Mouse (Mus musculus) gastrocnemius, postnatal 10 days (tissue): ENCODE results near the gene Gng7. TPM values are rescaled to one million over a fixed set of nuclear protein-coding genes. Genes with fewer than 3 reads are reported as not detected.

Source experiments
- DNase-seq: peaks from one replicate; pipeline ENCODE4 v3.0.0; 2021; ENCODE audit warnings: mixed read lengths
- total RNA-seq, 2 experiments: library from RNA; stranded (reverse); gene quantifications; 2 replicates each; pipeline ENCODE4 v1.2.3; 2021

Gng7 gene
- total RNA-seq, 2 experiments from 2014 or later = 1.7 to 2.0 TPM

DNA sequence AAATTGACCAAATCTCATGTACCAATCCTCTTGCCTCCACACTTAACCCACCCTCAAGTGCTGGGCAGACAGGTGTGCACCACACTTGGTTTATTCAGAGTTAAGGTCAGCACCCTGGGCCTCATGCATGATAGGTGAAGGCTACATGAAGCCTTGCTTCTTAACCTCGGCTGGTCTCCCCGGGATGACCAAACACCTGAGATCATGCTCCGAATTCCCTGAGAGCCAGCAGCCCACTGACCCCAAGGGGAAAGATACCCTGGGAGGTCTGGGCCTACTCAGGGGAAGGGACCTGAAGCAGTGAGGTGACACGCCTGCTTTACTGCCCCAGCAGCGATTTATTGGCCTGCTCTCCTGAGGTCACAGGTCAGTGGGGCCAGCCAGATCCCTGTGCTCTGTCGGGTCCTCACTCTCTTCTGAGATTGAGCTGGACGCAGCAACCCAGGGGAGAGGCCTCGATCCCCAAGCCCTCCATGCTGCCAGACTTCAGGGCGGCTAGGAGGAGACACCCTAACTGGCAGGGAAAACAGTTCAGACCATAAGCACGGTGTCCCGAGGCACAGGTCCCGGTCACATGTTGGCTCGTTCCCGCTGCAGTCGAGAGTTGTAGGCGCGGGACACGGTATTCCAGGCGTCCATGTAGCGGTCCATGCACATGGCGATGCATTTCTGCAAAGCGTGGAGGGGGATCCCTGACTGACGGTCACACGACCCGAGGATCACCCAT is 115.0 kb downstream of the Gng7 start:
- no peak for DNase-seq

DNA sequence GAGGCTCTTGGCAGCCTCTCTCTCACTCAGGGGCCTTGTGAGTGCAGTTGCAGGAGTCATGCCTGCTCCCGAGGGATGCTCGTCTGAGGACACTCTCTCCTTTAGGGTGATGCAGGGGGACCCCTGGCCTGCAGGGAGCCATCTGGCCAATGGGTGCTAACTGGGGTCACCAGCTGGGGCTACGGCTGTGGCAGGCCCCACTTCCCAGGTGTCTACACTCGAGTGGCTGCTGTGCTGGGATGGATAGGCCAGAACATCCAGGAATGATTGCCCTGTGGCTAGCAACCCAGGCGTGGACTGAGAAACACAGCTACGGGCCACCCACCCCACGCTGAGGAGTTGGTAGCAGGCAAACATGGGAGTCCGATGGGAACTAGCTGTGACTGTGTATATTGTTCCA is 115.7 kb downstream of the Gng7 start:
- no peak for DNase-seq

Other genes with a start within 250 kb of the Gng7 start
- gene Sf3a2, start 216.7 kb downstream of the Gng7 start, total RNA-seq = 10 to 100 TPM; 31.6 to 41.3 TPM
- 10 to 100 TPM; 26.8 to 30.9 TPM for gene Plekhj1, start 216.3 kb downstream of the Gng7 start, total RNA-seq
- under 1 TPM; 0.20 to 0.52 TPM for gene Amh, start 209.7 kb downstream of the Gng7 start, total RNA-seq
- gene Jsrp1, start 201.4 kb downstream of the Gng7 start, total RNA-seq = 100 to 1,000 TPM; 289 to 339 TPM
- gene Oaz1, start 188.3 kb downstream of the Gng7 start, total RNA-seq = 100 to 1,000 TPM; 846 to 935 TPM
- 10 to 100 TPM; 31.9 to 32.9 TPM for gene Lingo3, start 170.9 kb downstream of the Gng7 start, total RNA-seq
- 10 to 100 TPM; 36.8 to 42.4 TPM for gene Lsm7, start 159.7 kb downstream of the Gng7 start, total RNA-seq
- 10 to 100 TPM; 30.5 to 33.0 TPM for gene Sppl2b, start 159.7 kb downstream of the Gng7 start, total RNA-seq
- under 1 TPM in 1 of 2 experiments, not detected in 1; 0.07 TPM for gene Tmprss9, start 143.1 kb downstream of the Gng7 start, total RNA-seq
- gene Timm13, start 114.0 kb downstream of the Gng7 start, total RNA-seq = 100 to 1,000 TPM; 113 to 127 TPM
- gene Lmnb2, start 96.7 kb downstream of the Gng7 start, total RNA-seq = 10 to 100 TPM; 24.0 to 28.1 TPM
- gene Gadd45b, start 84.9 kb downstream of the Gng7 start, total RNA-seq = 10 to 100 TPM in 1 of 2 experiments, 1 to 10 TPM in 1; 9.0 to 15.9 TPM
- under 1 TPM; 0.27 to 0.87 TPM for gene Diras1, start 10.7 kb upstream of the Gng7 start, total RNA-seq
- 10 to 100 TPM; 11.5 to 13.3 TPM for gene Slc39a3, start 22.5 kb upstream of the Gng7 start, total RNA-seq
- 10 to 100 TPM; 82.2 to 84.4 TPM for gene Sgta, start 45.2 kb upstream of the Gng7 start, total RNA-seq
- 10 to 100 TPM; 26.4 to 27.1 TPM for gene Thop1, start 55.1 kb upstream of the Gng7 start, total RNA-seq
- 1 to 10 TPM in 1 of 2 experiments, under 1 TPM in 1; 0.87 to 2.1 TPM for gene Creb3l3, start 83.9 kb upstream of the Gng7 start, total RNA-seq
- gene Map2k2, start 91.0 kb upstream of the Gng7 start, total RNA-seq = 100 to 1,000 TPM; 170 to 177 TPM
- gene Zbtb7a, start 120.3 kb upstream of the Gng7 start, total RNA-seq = 10 to 100 TPM; 29.2 to 35.9 TPM
- 10 to 100 TPM; 10.7 to 13.8 TPM for gene Pias4, start 153.0 kb upstream of the Gng7 start, total RNA-seq
- 1,000 to 10,000 TPM in 1 of 2 experiments, 100 to 1,000 TPM in 1; 974 to 1,018 TPM for gene Eef2, start 161.7 kb upstream of the Gng7 start, total RNA-seq
- gene Dapk3, start 168.1 kb upstream of the Gng7 start, total RNA-seq = 10 to 100 TPM; 29.8 to 30.4 TPM
- gene 4930442H23Rik, start 168.9 kb upstream of the Gng7 start, total RNA-seq = not detected
- gene Nmrk2, start 187.1 kb upstream of the Gng7 start, total RNA-seq = 1 to 10 TPM; 1.7 to 1.8 TPM
- under 1 TPM; 0.40 to 0.43 TPM for gene Atcay, start 215.9 kb upstream of the Gng7 start, total RNA-seq
- gene Zfr2, start 218.2 kb upstream of the Gng7 start, total RNA-seq = 1 to 10 TPM; 2.1 to 3.5 TPM
- 1 to 10 TPM in 1 of 2 experiments, under 1 TPM in 1; 0.70 to 1.3 TPM for gene Matk, start 238.0 kb upstream of the Gng7 start, total RNA-seq